Mouse (Mus musculus): Measurements from ENCODE around the gene Itk. TPM values are rescaled to one million over a fixed set of nuclear protein-coding genes. Genes with fewer than 3 reads are reported as not detected.

The Itk gene
- polyA plus RNA-seq, 1 experiment: 0.02 TPM

GRCm38 (mm10) chr11:46298889-46299785 is 90.2 kb downstream of the Itk start:
- no peak overlapping the region for H3K4me3 ChIP-seq (ENCODE audit: control insufficient read depth, low read depth, low read length)
- TF ChIP-seq CTCF (IDR thresholded peaks at IDR 0.05; ENCODE audit: control insufficient read depth, insufficient read depth, insufficient replicate concordance, low read depth, low read length): no peak
- H3K36me3 ChIP-seq (ENCODE audit: control insufficient read depth, insufficient read depth, low read length): no peaks in the 10 kb centered on the region
- no peaks in the 10 kb centered on the region for H3K27me3 ChIP-seq (ENCODE audit: control insufficient read depth, insufficient read depth, low read length)
- H3K4me1 ChIP-seq (ENCODE audit: control insufficient read depth, insufficient read depth, low read length): no peaks in the 10 kb centered on the region
- H3K27ac ChIP-seq (ENCODE audit: control insufficient read depth, insufficient read depth, low read depth, low read length): no peak overlapping the region

GRCm38 (mm10) chr11:46294390-46294789 is 94.9 kb downstream of the Itk start:
- no peak overlapping the region for H3K27ac ChIP-seq (ENCODE audit: control insufficient read depth, insufficient read depth, low read depth, low read length)
- no peaks in the 10 kb centered on the region for H3K4me1 ChIP-seq (ENCODE audit: control insufficient read depth, insufficient read depth, low read length)
- H3K27me3 ChIP-seq (ENCODE audit: control insufficient read depth, insufficient read depth, low read length): no peaks in the 10 kb centered on the region
- H3K4me3 ChIP-seq (ENCODE audit: control insufficient read depth, low read depth, low read length): no peak overlapping the region
- no peaks in the 10 kb centered on the region for H3K36me3 ChIP-seq (ENCODE audit: control insufficient read depth, insufficient read depth, low read length)
- TF ChIP-seq CTCF (IDR thresholded peaks at IDR 0.05; ENCODE audit: control insufficient read depth, insufficient read depth, insufficient replicate concordance, low read depth, low read length) (no peak), POLR2A (IDR thresholded peaks at IDR 0.05; ENCODE audit: control insufficient read depth, low read depth, low read length) (no peak)

GRCm38 (mm10) chr11:46293491-46293890 is 95.8 kb downstream of the Itk start:
- Histone ChIP-seq H3K36me3 (ENCODE audit: control insufficient read depth, insufficient read depth, low read length) (no peaks in the 10 kb centered on the region), H3K27me3 (ENCODE audit: control insufficient read depth, insufficient read depth, low read length) (no peaks in the 10 kb centered on the region), H3K27ac (ENCODE audit: control insufficient read depth, insufficient read depth, low read depth, low read length) (no peak overlapping the region), H3K4me1 (ENCODE audit: control insufficient read depth, insufficient read depth, low read length) (no peaks in the 10 kb centered on the region), H3K4me3 (ENCODE audit: control insufficient read depth, low read depth, low read length) (no peak overlapping the region)
- TF ChIP-seq CTCF (IDR thresholded peaks at IDR 0.05; ENCODE audit: control insufficient read depth, insufficient read depth, insufficient replicate concordance, low read depth, low read length) (no peak), POLR2A (IDR thresholded peaks at IDR 0.05; ENCODE audit: control insufficient read depth, low read depth, low read length) (no peak)

GRCm38 (mm10) chr11:46290988-46291405 is 98.3 kb downstream of the Itk start:
- TF ChIP-seq CTCF (IDR thresholded peaks at IDR 0.05; ENCODE audit: control insufficient read depth, insufficient read depth, insufficient replicate concordance, low read depth, low read length) (no peak), POLR2A (IDR thresholded peaks at IDR 0.05; ENCODE audit: control insufficient read depth, low read depth, low read length) (no peak)
- no peak overlapping the region for H3K4me3 ChIP-seq (ENCODE audit: control insufficient read depth, low read depth, low read length)
- no peak overlapping the region for H3K27ac ChIP-seq (ENCODE audit: control insufficient read depth, insufficient read depth, low read depth, low read length)
- H3K4me1 ChIP-seq (ENCODE audit: control insufficient read depth, insufficient read depth, low read length): no peaks in the 10 kb centered on the region
- no peaks in the 10 kb centered on the region for H3K36me3 ChIP-seq (ENCODE audit: control insufficient read depth, insufficient read depth, low read length)
- no peaks in the 10 kb centered on the region for H3K27me3 ChIP-seq (ENCODE audit: control insufficient read depth, insufficient read depth, low read length)

GRCm38 (mm10) chr11:46289561-46289960 is 99.8 kb downstream of the Itk start:
- Histone ChIP-seq H3K27ac (ENCODE audit: control insufficient read depth, insufficient read depth, low read depth, low read length) (no peak overlapping the region), H3K4me1 (ENCODE audit: control insufficient read depth, insufficient read depth, low read length) (no peaks in the 10 kb centered on the region), H3K36me3 (ENCODE audit: control insufficient read depth, insufficient read depth, low read length) (no peaks in the 10 kb centered on the region), H3K27me3 (ENCODE audit: control insufficient read depth, insufficient read depth, low read length) (no peaks in the 10 kb centered on the region), H3K4me3 (ENCODE audit: control insufficient read depth, low read depth, low read length) (no peak overlapping the region)
- no peak for TF ChIP-seq POLR2A (IDR thresholded peaks at IDR 0.05; ENCODE audit: control insufficient read depth, low read depth, low read length)
- TF ChIP-seq CTCF (IDR thresholded peaks at IDR 0.05; ENCODE audit: control insufficient read depth, insufficient read depth, insufficient replicate concordance, low read depth, low read length): no peak

GRCm38 (mm10) chr11:46289022-46289421 is 100.3 kb downstream of the Itk start:
- Histone ChIP-seq H3K27me3 (ENCODE audit: control insufficient read depth, insufficient read depth, low read length) (no peaks in the 10 kb centered on the region), H3K36me3 (ENCODE audit: control insufficient read depth, insufficient read depth, low read length) (no peaks in the 10 kb centered on the region), H3K27ac (ENCODE audit: control insufficient read depth, insufficient read depth, low read depth, low read length) (no peak overlapping the region), H3K4me3 (ENCODE audit: control insufficient read depth, low read depth, low read length) (no peak overlapping the region), H3K4me1 (ENCODE audit: control insufficient read depth, insufficient read depth, low read length) (no peaks in the 10 kb centered on the region)
- no peak for TF ChIP-seq CTCF (IDR thresholded peaks at IDR 0.05; ENCODE audit: control insufficient read depth, insufficient read depth, insufficient replicate concordance, low read depth, low read length)
- no peak for TF ChIP-seq POLR2A (IDR thresholded peaks at IDR 0.05; ENCODE audit: control insufficient read depth, low read depth, low read length)

- TF ChIP-seq POLR2A (IDR thresholded peaks at IDR 0.05; ENCODE audit: control insufficient read depth, low read depth, low read length) (no peak), CTCF (IDR thresholded peaks at IDR 0.05; ENCODE audit: control insufficient read depth, insufficient read depth, insufficient replicate concordance, low read depth, low read length) (no peak)
- H3K4me3 ChIP-seq (ENCODE audit: control insufficient read depth, low read depth, low read length): no peak overlapping the region
- no peaks in the 10 kb centered on the region for H3K27me3 ChIP-seq (ENCODE audit: control insufficient read depth, insufficient read depth, low read length)
- H3K27ac ChIP-seq (ENCODE audit: control insufficient read depth, insufficient read depth, low read depth, low read length): no peak overlapping the region
- H3K4me1 ChIP-seq (ENCODE audit: control insufficient read depth, insufficient read depth, low read length): no peaks in the 10 kb centered on the region
- H3K36me3 ChIP-seq (ENCODE audit: control insufficient read depth, insufficient read depth, low read length): no peaks in the 10 kb centered on the region
Observed at GRCm38 (mm10) chr11:46288091-46288490, 101.2 kb downstream of the Itk start.

All from testis, adult 2 months (tissue).